Mouse (Mus musculus): ENCODE results near the gene Lyg2.

DNA sequence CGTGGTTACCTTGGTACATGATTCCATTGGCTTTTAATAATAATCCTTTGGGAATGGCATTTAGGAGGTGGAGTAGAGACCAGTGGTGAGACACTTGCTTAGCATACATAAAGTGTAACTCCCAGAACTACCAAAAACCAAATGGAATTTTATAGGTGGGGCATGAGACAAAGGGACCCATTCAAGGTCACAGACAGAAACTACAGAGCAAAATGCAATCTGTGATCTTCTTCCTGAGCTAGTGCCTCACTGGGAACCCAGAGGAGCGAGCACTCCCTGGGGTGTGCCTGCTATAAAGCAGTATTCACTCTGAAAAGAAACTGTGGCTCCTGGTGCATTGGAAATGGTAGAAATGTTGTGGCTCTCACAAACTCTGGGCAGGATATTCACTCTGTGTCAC is 32.6 kb upstream of the Lyg2 start:
- TF ChIP-seq POLR2A (IDR thresholded peaks at IDR 0.05; ENCODE audit: insufficient read depth, low read length) (no peak), CTCF (IDR thresholded peaks at IDR 0.05; ENCODE audit: low read depth, low read length) (no peak)
